Mouse (Mus musculus) liver, postnatal 0 days (tissue): Measurements from ENCODE around the gene Rxrb.

ENCODE experiments used
- CTCF ChIP-seq: sonication (generic); IDR thresholded peaks from 2 replicates; pipeline ENCODE4 v1.5.1; 2016; ENCODE audit warnings: antibody characterized with exemption, low read depth
- EP300 ChIP-seq: IDR thresholded peaks from 2 replicates; pipeline ENCODE4 v1.6.1; 2016; ENCODE audit warnings: antibody characterized with exemption, low read depth, mild to moderate bottlenecking

DNA sequence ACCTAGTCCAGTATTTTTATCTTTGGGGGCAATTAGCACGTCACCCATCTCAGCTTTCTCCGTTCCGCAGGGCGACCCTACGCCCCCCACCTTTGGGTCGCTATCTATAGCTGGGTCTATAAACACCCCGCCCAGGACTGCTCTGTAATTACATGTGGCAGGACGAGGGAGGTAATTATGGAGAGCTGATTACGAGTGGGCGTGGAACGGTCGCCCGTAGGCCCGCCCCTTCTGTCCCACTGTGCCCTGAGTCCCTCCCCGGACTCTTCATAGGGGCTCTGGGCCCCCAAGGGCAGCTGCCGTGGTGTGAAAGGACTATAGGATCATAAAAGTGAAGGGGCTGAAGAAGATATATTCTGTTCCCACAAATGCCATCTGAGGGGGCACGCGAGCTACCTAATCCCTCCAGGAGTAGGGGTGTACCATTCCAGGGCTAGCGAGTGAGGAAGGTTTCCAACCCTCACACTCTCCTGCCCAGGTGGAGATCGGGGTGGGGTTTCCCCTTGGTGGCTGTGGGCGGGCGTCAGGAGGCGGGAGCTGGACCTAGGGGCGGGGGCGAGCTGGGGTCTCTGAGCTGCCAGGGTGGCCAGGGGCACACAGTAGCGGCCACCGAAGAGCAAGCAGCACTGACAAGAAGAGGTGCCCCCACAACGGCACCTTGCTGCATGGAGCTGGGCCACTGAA, 7.4 kb downstream of the Rxrb start, which contains the start of gene Col11a2:
- TF ChIP-seq EP300 (no peak), CTCF (no peak)
